Mouse (Mus musculus) bone marrow, adult 2 months (tissue): ENCODE results near the gene Siglec1.

Source experiments
- CTCF ChIP-seq: fragments of 200-500 bp; IDR thresholded peaks from 2 replicates; pipeline ENCODE4 v1.5.1; 2011; ENCODE audit warnings: low read length, control low read depth; ENCODE audit not compliant: control insufficient read depth, insufficient read depth
- POLR2A ChIP-seq: fragments of 200-500 bp; IDR thresholded peaks from 2 replicates; pipeline ENCODE4 v1.6.1; 2011; ENCODE audit warnings: low read depth, mild to moderate bottlenecking, control low read depth, low read length, borderline replicate concordance; ENCODE audit not compliant: control insufficient read depth

DNA sequence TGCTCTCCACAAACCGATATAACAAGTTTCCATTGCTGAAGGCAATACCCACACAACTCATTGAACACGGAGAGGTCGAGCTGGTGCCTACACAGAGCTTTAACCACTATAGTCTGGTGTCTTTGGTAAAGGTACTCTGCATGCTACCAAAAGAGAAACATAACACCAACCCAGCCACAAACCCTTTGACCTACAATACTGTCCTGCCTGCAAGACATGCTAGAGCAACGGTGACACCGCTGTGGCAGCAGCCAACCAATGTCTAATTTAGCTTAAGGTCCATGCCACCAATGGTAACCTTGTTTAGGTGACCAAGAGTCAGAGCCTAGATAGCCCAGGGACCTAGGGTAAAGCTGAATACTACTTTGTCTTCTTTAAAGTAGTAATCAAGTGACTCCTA lies 7.0 kb upstream of the Siglec1 start:
- TF ChIP-seq POLR2A (no peak), CTCF (no peak)
